Mouse (Mus musculus): ENCODE data around the gene Itprid1. TPM values are rescaled to one million over a fixed set of nuclear protein-coding genes. Genes with fewer than 3 reads are reported as not detected.
A peak's percentile ranks its signal among the peaks of the same experiment; 100 is the strongest.

Itprid1 gene
- polyA plus RNA-seq, 2 experiments: not detected

DNA sequence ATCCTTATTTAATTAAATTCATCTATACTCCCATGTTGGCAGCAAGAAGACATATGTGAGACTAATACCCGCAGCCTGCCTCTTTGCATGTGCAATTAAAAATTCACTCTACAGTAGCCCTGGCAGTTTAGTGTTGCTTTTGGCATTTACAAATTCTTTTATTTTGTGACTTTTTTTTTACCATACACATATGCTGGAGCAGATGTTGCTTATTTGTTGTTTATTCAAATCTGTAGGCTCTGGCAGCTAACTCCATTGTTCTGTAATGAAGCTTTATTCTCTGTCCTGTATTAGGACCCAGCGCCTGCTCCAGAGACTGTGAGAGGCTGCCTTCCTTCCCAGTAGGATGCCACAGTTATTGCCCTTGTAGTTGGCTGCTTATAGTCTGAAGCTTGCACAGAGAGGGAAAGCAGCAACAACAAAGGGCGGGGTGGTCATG lies 83.6 kb downstream of the Itprid1 start:
- H3K9me3 ChIP-seq (ENCODE audit: control insufficient read depth, low read length): no peaks in the 10 kb centered on the region
- no peaks in the 10 kb centered on the region for H3K36me3 ChIP-seq (replicated peaks; ENCODE audit: control insufficient read depth, insufficient read depth, low read depth)
- H3K27ac ChIP-seq: no peak overlapping the region
- H3K27me3 ChIP-seq (ENCODE audit: control insufficient read depth, insufficient read depth, low read length): no peaks in the 10 kb centered on the region
- no peak for DNase-seq (ENCODE audit: low read depth in 3 of 3, low spot score in 3 of 3)
- no peak overlapping the region for H3K9ac ChIP-seq (replicated peaks)
- H3K4me1 ChIP-seq (replicated peaks; ENCODE audit: control insufficient read depth in 2 of 2, insufficient read depth in 2 of 2, low read length in 1 of 2): no peaks in the 10 kb centered on the region
- 56% methylated on average over 3 of the region's 3 CpGs for WGBS (ENCODE audit: insufficient replicate concordance)
- TF ChIP-seq CTCF (IDR thresholded peaks at IDR 0.05; ENCODE audit: low read depth): no peak
- H3K4me3 ChIP-seq (ENCODE audit: insufficient read depth in 1 of 2, low read depth in 2 of 2, low read length in 2 of 2): no peak overlapping the region
- no peak overlapping the region for H3K4me2 ChIP-seq (ENCODE audit: low read depth)
- no peak for ATAC-seq (ENCODE audit: insufficient read depth)

- TF ChIP-seq EP300 (IDR thresholded peaks at IDR 0.05; ENCODE audit: low read depth) (no peak), CTCF (IDR thresholded peaks at IDR 0.05; ENCODE audit: low read depth) (no peak)
- WGBS (ENCODE audit: insufficient replicate concordance): 53% methylated on average over 4 of the region's 4 CpGs
- Histone ChIP-seq H3K36me3 (replicated peaks; ENCODE audit: control insufficient read depth, insufficient read depth, low read depth) (no peaks in the 10 kb centered on the region), H3K9ac (replicated peaks) (no peak overlapping the region), H3K4me3 (ENCODE audit: insufficient read depth in 1 of 2, low read depth in 2 of 2, low read length in 2 of 2) (no peak overlapping the region), H3K9me3 (ENCODE audit: control insufficient read depth, low read length) (no peaks in the 10 kb centered on the region), H3K4me2 (ENCODE audit: low read depth) (no peak overlapping the region), H3K4me1 (replicated peaks; ENCODE audit: control insufficient read depth in 2 of 2, insufficient read depth in 2 of 2, low read length in 1 of 2) (no peaks in the 10 kb centered on the region), H3K27me3 (ENCODE audit: control insufficient read depth, insufficient read depth, low read length) (no peaks in the 10 kb centered on the region), H3K27ac (no peak overlapping the region)
- DNase-seq (ENCODE audit: low read depth in 3 of 3, low spot score in 3 of 3) (no peak), ATAC-seq (ENCODE audit: insufficient read depth) (no peak)
Observed at GRCm38 (mm10) chr6:55920866-55921630, 84.4 kb downstream of the Itprid1 start.

DNA sequence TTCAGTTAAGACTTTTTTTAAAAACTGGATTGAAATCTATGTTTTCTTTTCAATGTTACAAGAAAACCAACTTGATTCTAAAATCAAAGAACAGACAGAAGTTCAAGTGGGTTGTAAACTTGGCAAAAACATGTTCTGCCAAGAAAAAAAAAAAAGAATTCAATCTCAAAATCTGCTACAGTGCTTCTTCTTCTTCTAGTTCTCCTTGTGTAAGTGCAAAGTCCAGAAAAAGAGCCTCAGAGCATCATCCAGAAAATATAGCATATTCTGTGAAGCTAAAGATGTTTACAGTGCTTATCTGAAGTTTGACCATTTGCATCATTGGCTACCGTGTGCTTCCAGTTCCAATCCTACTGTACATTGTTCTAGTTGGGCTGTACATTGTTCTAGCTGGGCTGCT lies 108.0 kb downstream of the Itprid1 start:
- H3K4me2 ChIP-seq (ENCODE audit: low read depth): no peak overlapping the region
- no peak overlapping the region for H3K4me3 ChIP-seq (ENCODE audit: insufficient read depth in 1 of 2, low read depth in 2 of 2, low read length in 2 of 2)
- no peaks in the 10 kb centered on the region for H3K36me3 ChIP-seq (replicated peaks; ENCODE audit: control insufficient read depth, insufficient read depth, low read depth)
- H3K9me3 ChIP-seq (ENCODE audit: control insufficient read depth, low read length): no peaks in the 10 kb centered on the region
- H3K27me3 ChIP-seq (ENCODE audit: control insufficient read depth, insufficient read depth, low read length): no peaks in the 10 kb centered on the region
- no peak overlapping the region for H3K9ac ChIP-seq (replicated peaks)
- TF ChIP-seq EP300 (IDR thresholded peaks at IDR 0.05; ENCODE audit: low read depth) (no peak), CTCF (IDR thresholded peaks at IDR 0.05; ENCODE audit: low read depth) (no peak)
- no peak for DNase-seq (ENCODE audit: low read depth in 3 of 3, low spot score in 3 of 3)
- H3K27ac ChIP-seq: no peak overlapping the region
- WGBS (ENCODE audit: insufficient replicate concordance): 61% methylated on average over 1 of the region's 1 CpGs
- no peak for ATAC-seq (ENCODE audit: insufficient read depth)
- H3K4me1 ChIP-seq (replicated peaks; ENCODE audit: control insufficient read depth in 2 of 2, insufficient read depth in 2 of 2, low read length in 1 of 2): no peaks in the 10 kb centered on the region

GRCm38 (mm10) chr6:55950345-55951110 lies 113.8 kb downstream of the Itprid1 start:
- Histone ChIP-seq H3K4me1 (replicated peaks; ENCODE audit: control insufficient read depth in 2 of 2, insufficient read depth in 2 of 2, low read length in 1 of 2) (no peaks in the 10 kb centered on the region), H3K9me3 (ENCODE audit: control insufficient read depth, low read length) (no peaks in the 10 kb centered on the region), H3K4me3 (ENCODE audit: insufficient read depth in 1 of 2, low read depth in 2 of 2, low read length in 2 of 2) (no peak overlapping the region), H3K36me3 (replicated peaks; ENCODE audit: control insufficient read depth, insufficient read depth, low read depth) (no peaks in the 10 kb centered on the region), H3K27me3 (ENCODE audit: control insufficient read depth, insufficient read depth, low read length) (no peaks in the 10 kb centered on the region), H3K9ac (replicated peaks) (no peak overlapping the region), H3K27ac (no peak overlapping the region), H3K4me2 (ENCODE audit: low read depth) (no peak overlapping the region)
- 60% methylated on average over 8 of the region's 8 CpGs for WGBS (ENCODE audit: insufficient replicate concordance)
- TF ChIP-seq CTCF (IDR thresholded peaks at IDR 0.05; ENCODE audit: low read depth): peak; percentile 75
- TF ChIP-seq EP300 (IDR thresholded peaks at IDR 0.05; ENCODE audit: low read depth): no peak
- ATAC-seq (ENCODE audit: insufficient read depth): no peak
- peak in 2 of 3 experiments; percentile 3 to 9 for DNase-seq (ENCODE audit: low read depth in 3 of 3, low spot score in 3 of 3)

DNA sequence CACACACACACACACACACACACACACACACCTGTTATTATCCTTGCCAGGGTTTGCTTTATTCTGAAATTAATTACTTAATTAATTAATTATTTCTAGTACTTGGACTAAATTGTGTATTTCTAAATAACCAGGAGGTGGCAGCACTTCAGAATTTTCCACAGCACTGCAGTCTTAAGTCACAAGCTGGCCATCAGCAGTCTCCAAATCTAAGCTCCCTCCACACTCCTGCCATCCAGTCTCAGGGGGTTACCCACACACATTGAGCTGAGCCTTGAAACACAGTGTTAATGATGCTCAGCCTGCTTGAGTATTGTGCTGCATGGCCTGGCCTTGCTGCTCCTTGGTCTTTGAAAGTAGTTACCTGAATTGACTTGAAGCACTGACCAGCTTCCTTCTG lies 136.3 kb downstream of the Itprid1 start:
- Histone ChIP-seq H3K4me1 (replicated peaks; ENCODE audit: control insufficient read depth in 2 of 2, insufficient read depth in 2 of 2, low read length in 1 of 2) (no peaks in the 10 kb centered on the region), H3K9ac (replicated peaks) (no peak overlapping the region), H3K4me2 (ENCODE audit: low read depth) (no peak overlapping the region), H3K27ac (no peak overlapping the region), H3K36me3 (replicated peaks; ENCODE audit: control insufficient read depth, insufficient read depth, low read depth) (no peaks in the 10 kb centered on the region), H3K4me3 (ENCODE audit: insufficient read depth in 1 of 2, low read depth in 2 of 2, low read length in 2 of 2) (no peak overlapping the region), H3K9me3 (ENCODE audit: control insufficient read depth, low read length) (no peaks in the 10 kb centered on the region), H3K27me3 (ENCODE audit: control insufficient read depth, insufficient read depth, low read length) (no peaks in the 10 kb centered on the region)
- TF ChIP-seq EP300 (IDR thresholded peaks at IDR 0.05; ENCODE audit: low read depth) (no peak), CTCF (IDR thresholded peaks at IDR 0.05; ENCODE audit: low read depth) (peak; percentile 24; the same call in 1 of the 2 replicates)
- ATAC-seq (ENCODE audit: insufficient read depth) (no peak), DNase-seq (ENCODE audit: low read depth in 3 of 3, low spot score in 3 of 3) (peak in 1 of 3 experiments; percentile 1)
